Mouse (Mus musculus) CH12.LX (cell line): Measurements from ENCODE around the gene Adrb1.

Experiments
- CTCF ChIP-seq, 2 experiments: IDR thresholded peaks in 1 of 2; conservative IDR thresholded peaks in 1 of 2; 2 replicates each; pipeline ENCODE4 v1.5.1; 2011 to 2012; ENCODE audit warnings: low read depth in 2 of 2, low read length in 2 of 2, improper control_type of control experiment in 1 of 2, inconsistent platforms in 1 of 2, mild to moderate bottlenecking in 1 of 2, moderate library complexity in 1 of 2
- EP300 ChIP-seq: IDR thresholded peaks from 2 replicates; pipeline ENCODE4 v1.6.1; 2011; ENCODE audit warnings: low read length, improper control_type of control experiment
- HCFC1 ChIP-seq: IDR thresholded peaks from 2 replicates; pipeline ENCODE4 v1.6.1; 2012; ENCODE audit warnings: low read depth, mild to moderate bottlenecking, inconsistent platforms, low read length, improper control_type of control experiment
- JUND ChIP-seq: conservative IDR thresholded peaks from 2 replicates; pipeline ENCODE4 v1.6.1; 2011; ENCODE audit warnings: low read depth, low read length, improper control_type of control experiment
- MYC ChIP-seq: IDR thresholded peaks from 2 replicates; pipeline ENCODE4 v1.6.1; 2011; ENCODE audit warnings: low read depth, mild to moderate bottlenecking, improper control_type of control experiment, low read length
- POLR2A ChIP-seq: IDR thresholded peaks from 2 replicates; pipeline ENCODE4 v1.6.1; 2011; ENCODE audit warnings: low read depth, mild to moderate bottlenecking, improper control_type of control experiment, low read length
- TCF12 ChIP-seq: IDR thresholded peaks from 2 replicates; pipeline ENCODE4 v1.6.1; 2014; ENCODE audit warnings: low read depth, mild to moderate bottlenecking, inconsistent platforms, low read length, improper control_type of control experiment

GRCm38 (mm10) chr19:56745528-56745927 lies 23.5 kb downstream of the Adrb1 start:
- TF ChIP-seq POLR2A (no peak), MYC (no peak), CTCF (conservative IDR thresholded peaks at IDR 0.05 in 1 of 2, IDR thresholded peaks at IDR 0.05 in 1 of 2; ENCODE audit: low read depth in 2 of 2, low read length in 2 of 2) (no peak), TCF12 (no peak), EP300 (no peak), JUND (no peak), HCFC1 (no peak)
